In the genomic region with DNA sequence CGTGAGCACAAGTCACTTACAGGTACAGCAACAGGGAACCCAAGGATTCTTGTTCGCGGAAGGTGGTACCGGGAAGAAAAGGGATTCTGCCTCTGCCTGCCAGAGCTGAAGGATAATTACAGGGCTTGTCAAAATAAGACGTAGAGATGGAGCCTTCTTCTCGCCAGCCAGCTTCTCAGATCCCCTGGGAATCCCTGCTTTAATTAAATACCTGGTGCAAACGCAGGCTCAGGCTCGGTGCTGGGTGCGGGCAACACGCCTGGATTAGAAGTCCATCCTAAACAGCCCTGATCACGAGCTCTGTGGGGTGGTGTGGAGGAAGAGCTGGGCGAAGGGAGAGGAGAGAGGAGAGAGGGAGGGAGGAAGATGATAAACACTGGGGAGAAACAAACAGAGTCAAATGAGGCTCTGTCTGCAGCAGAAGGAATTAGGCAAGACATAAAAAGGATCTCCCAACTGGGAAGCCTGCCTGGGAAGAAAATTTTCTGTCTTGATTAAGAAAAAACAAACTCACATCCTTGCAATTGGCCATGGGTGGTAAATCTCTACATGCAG, we compare ENCODE assay signal across 19 mouse cellular contexts.
DNase-seq lines count a peak whose midpoint lies in the region; ATAC-seq lines count a peak whose summit lies in the region.
"Had no signal": no experiment of that assay in that cellular context is flagged by ENCODE, and none has a peak within 500 bp of the region (broad histone marks: within the 10 kb centered on the region; RNA-seq: fewer than 3 reads in every experiment).

No protein-coding gene starts in this region.

- H3K27me3 ChIP-seq in midbrain, embryonic 10.5 days (ENCODE audit: low read depth, poor library complexity, severe bottlenecking): no peaks in the 10 kb centered on the region
- H3K27me3 ChIP-seq in midbrain, embryonic 11.5 days (ENCODE audit: control insufficient read depth, insufficient read depth, low read length): no peaks in the 10 kb centered on the region
- H3K27me3 ChIP-seq in midbrain, embryonic 13.5 days: no peaks in the 10 kb centered on the region
- H3K27me3 ChIP-seq: embryonic facial prominence, embryonic 12.5 days; heart, embryonic 15.5 days; limb, embryonic 15.5 days had no signal

- DNase-seq in frontal cortex, postnatal 14 days (ENCODE audit: low spot score in 2 of 2): no peak
- DNase-seq in midbrain, embryonic 10.5 days (ENCODE audit: low spot score): no peak
- no peak for DNase-seq in midbrain, embryonic 11.5 days (ENCODE audit: low spot score, missing footprints)
- no peak for DNase-seq in layer of hippocampus, postnatal 36 days
- DNase-seq in adrenal gland, postnatal 10 days: no peak
- DNase-seq in ovary, postnatal 10 days (ENCODE audit: low spot score): no peak
- DNase-seq: cerebellum, adult 18-20 months; gastrocnemius, adult 2 months; heart, adult 18-20 months; kidney, adult 18-20 months; kidney, postnatal 10 days; layer of hippocampus, adult 9-11 months; lung, adult 18-20 months; retina, postnatal 1 day had no signal

- 54% methylated on average over 12 of the region's 12 CpGs for WGBS in midbrain, embryonic 10.5 days
- 62% methylated on average over 12 of the region's 12 CpGs for WGBS in midbrain, embryonic 11.5 days
- 42% methylated on average over 12 of the region's 12 CpGs for WGBS in midbrain, embryonic 13.5 days

- H3K4me2 ChIP-seq in midbrain, embryonic 11.5 days: no peak overlapping the region
- H3K4me2 ChIP-seq in midbrain, embryonic 13.5 days (replicated peaks): no peak overlapping the region
- H3K4me2 ChIP-seq: embryonic facial prominence, embryonic 12.5 days; heart, embryonic 15.5 days; limb, embryonic 15.5 days had no signal

- H3K9ac ChIP-seq in midbrain, embryonic 11.5 days (ENCODE audit: low read length): no peak overlapping the region
- H3K9ac ChIP-seq in midbrain, embryonic 13.5 days (replicated peaks): no peak overlapping the region
- H3K9ac ChIP-seq: embryonic facial prominence, embryonic 12.5 days; heart, embryonic 15.5 days; limb, embryonic 15.5 days had no signal

- no peaks in the 10 kb centered on the region for H3K36me3 ChIP-seq in midbrain, embryonic 10.5 days
- H3K36me3 ChIP-seq in midbrain, embryonic 11.5 days (ENCODE audit: control insufficient read depth, insufficient read depth, low read length): no peaks in the 10 kb centered on the region
- H3K36me3 ChIP-seq in midbrain, embryonic 13.5 days: no peaks in the 10 kb centered on the region
- H3K36me3 ChIP-seq: embryonic facial prominence, embryonic 12.5 days; heart, embryonic 15.5 days; limb, embryonic 15.5 days had no signal

- 0 out of 2 replicates have a peak overlapping the region, but pooled peaks have one; percentile 38 for H3K27ac ChIP-seq in midbrain, embryonic 10.5 days (replicated peaks)
- no peak overlapping the region for H3K27ac ChIP-seq in midbrain, embryonic 11.5 days (ENCODE audit: low read depth, low read length)
- peak overlapping the region; percentile 27 for H3K27ac ChIP-seq in midbrain, embryonic 13.5 days
- H3K27ac ChIP-seq: embryonic facial prominence, embryonic 12.5 days; gastrocnemius, adult 2 months; heart, embryonic 15.5 days; limb, embryonic 15.5 days had no signal

- peaks cover 37% of the 10 kb centered on the region for H3K4me1 ChIP-seq in midbrain, embryonic 10.5 days
- no peaks in the 10 kb centered on the region for H3K4me1 ChIP-seq in midbrain, embryonic 11.5 days (ENCODE audit: control insufficient read depth, insufficient read depth, low read length)
- peaks cover 20% of the 10 kb centered on the region for H3K4me1 ChIP-seq in midbrain, embryonic 13.5 days (replicated peaks)
- H3K4me1 ChIP-seq: heart, embryonic 15.5 days; limb, embryonic 15.5 days had no signal

- no peaks in the 10 kb centered on the region for H3K9me3 ChIP-seq in midbrain, embryonic 10.5 days (replicated peaks)
- H3K9me3 ChIP-seq in midbrain, embryonic 11.5 days (ENCODE audit: control insufficient read depth, low read length): no peaks in the 10 kb centered on the region
- H3K9me3 ChIP-seq in midbrain, embryonic 13.5 days: no peaks in the 10 kb centered on the region
- H3K9me3 ChIP-seq: embryonic facial prominence, embryonic 12.5 days; heart, embryonic 15.5 days; limb, embryonic 15.5 days had no signal

- no peak overlapping the region for H3K4me3 ChIP-seq in midbrain, embryonic 10.5 days
- H3K4me3 ChIP-seq in midbrain, embryonic 11.5 days (ENCODE audit: low read depth, low read length): no peak overlapping the region
- no peak overlapping the region for H3K4me3 ChIP-seq in midbrain, embryonic 13.5 days (replicated peaks)
- H3K4me3 ChIP-seq: embryonic facial prominence, embryonic 12.5 days; gastrocnemius, adult 2 months; heart, embryonic 15.5 days; limb, embryonic 15.5 days had no signal

- peak; percentile 82 for ATAC-seq in frontal cortex, adult (ENCODE audit: low TSS enrichment)
- no peak for ATAC-seq in midbrain, embryonic 11.5 days (ENCODE audit: low FRiP score)
- no peak; the same call in 1 of the 2 replicates for ATAC-seq in midbrain, embryonic 13.5 days
